Mouse (Mus musculus) CD4-positive, CD25-positive, alpha-beta regulatory T cell, adult 2 months (primary cell): ENCODE data around the gene Gpr179.

Experiments
- DNase-seq: peaks from one replicate; pipeline ENCODE4 v3.0.0-alpha.2; 2012; ENCODE audit warnings: low read depth, low spot score

The Gpr179 gene

GRCm38 (mm10) chr11:97352027-97352684, at the start of gene Gpr179:
TSS of gene Gpr179 (minus strand) at chr11:97352077.
- DNase-seq, result no peak

GRCm38 (mm10) chr11:97401082-97401481, 49.2 kb upstream of the Gpr179 start:
- peak; percentile 20 for DNase-seq

- peak; percentile 89 for DNase-seq
These were observed 48.3 kb upstream of the Gpr179 start for GRCm38 (mm10) chr11:97399958-97400710.

GRCm38 (mm10) chr11:97398506-97398905, 46.6 kb upstream of the Gpr179 start:
- no peak for DNase-seq

- DNase-seq, result no peak
These were observed 42.3 kb upstream of the Gpr179 start for GRCm38 (mm10) chr11:97394146-97394545.

GRCm38 (mm10) chr11:97393658-97394057, 41.8 kb upstream of the Gpr179 start:
- DNase-seq, result no peak

GRCm38 (mm10) chr11:97389127-97389526, 37.2 kb upstream of the Gpr179 start:
- no peak for DNase-seq

GRCm38 (mm10) chr11:97387811-97388210, 35.9 kb upstream of the Gpr179 start:
- DNase-seq, result no peak

GRCm38 (mm10) chr11:97383764-97384163, 31.9 kb upstream of the Gpr179 start:
- DNase-seq, result no peak

- DNase-seq, result no peak
These were observed 31.1 kb upstream of the Gpr179 start for GRCm38 (mm10) chr11:97383017-97383416.

- no peak for DNase-seq
These were observed 28.2 kb upstream of the Gpr179 start for GRCm38 (mm10) chr11:97380036-97380435.

- DNase-seq, result no peak
These were observed 21.5 kb upstream of the Gpr179 start for GRCm38 (mm10) chr11:97373402-97373801.

GRCm38 (mm10) chr11:97372159-97372864, 20.4 kb upstream of the Gpr179 start:
- no peak for DNase-seq

GRCm38 (mm10) chr11:97370329-97371091, 18.6 kb upstream of the Gpr179 start:
- no peak for DNase-seq

GRCm38 (mm10) chr11:97368501-97368900, 16.6 kb upstream of the Gpr179 start:
- DNase-seq, result no peak

- no peak for DNase-seq
These were observed 13.7 kb upstream of the Gpr179 start for GRCm38 (mm10) chr11:97365556-97365955.

- no peak for DNase-seq
These were observed 11.7 kb upstream of the Gpr179 start for GRCm38 (mm10) chr11:97363644-97363995.

GRCm38 (mm10) chr11:97362943-97363643, 11.2 kb upstream of the Gpr179 start:
- DNase-seq, result peak; percentile 48

- no peak for DNase-seq
These were observed 10.7 kb upstream of the Gpr179 start for GRCm38 (mm10) chr11:97362649-97362942.

- peak; percentile 95 for DNase-seq
These were observed 10.2 kb upstream of the Gpr179 start, which contains the start of gene Socs7 for GRCm38 (mm10) chr11:97361948-97362648. TSS of gene Socs7 (plus strand) at chr11:97362551.

GRCm38 (mm10) chr11:97357663-97358062, 5.8 kb upstream of the Gpr179 start:
- peak; percentile 93 for DNase-seq
